Mouse (Mus musculus) olfactory bulb, adult 2 months (tissue): ENCODE data around the gene Dio1.

Experiments
- CTCF ChIP-seq: fragments of 200-500 bp; IDR thresholded peaks from 2 replicates; pipeline ENCODE4 v1.5.1; 2012; ENCODE audit warnings: low read depth, mild to moderate bottlenecking, low read length, moderate library complexity; ENCODE audit not compliant: insufficient read depth
- POLR2A ChIP-seq: fragments of 200-500 bp; IDR thresholded peaks from 2 replicates; pipeline ENCODE4 v1.6.1; 2012; ENCODE audit warnings: mild to moderate bottlenecking, low read depth, low read length, moderate library complexity; ENCODE audit not compliant: insufficient read depth

- TF ChIP-seq CTCF (no peak), POLR2A (no peak)
These were observed 37.6 kb upstream of the Dio1 start for GRCm38 (mm10) chr4:107344612-107345011.
